Mouse (Mus musculus) liver, postnatal 0 days (tissue): Measurements from ENCODE around the gene Bag6.
A peak's percentile ranks its signal among the peaks of the same experiment; 100 is the strongest.

Experiments used
- CTCF ChIP-seq: sonication (generic); IDR thresholded peaks from 2 replicates; pipeline ENCODE4 v1.5.1; 2016; ENCODE audit warnings: antibody characterized with exemption, low read depth
- EP300 ChIP-seq: IDR thresholded peaks from 2 replicates; pipeline ENCODE4 v1.6.1; 2016; ENCODE audit warnings: antibody characterized with exemption, low read depth, mild to moderate bottlenecking

GRCm38 (mm10) chr17:35088825-35089644 lies 45.9 kb upstream of the Bag6 start, which contains the start of gene Abhd16a:
- TF ChIP-seq EP300 (no peak; the same call in 1 of the 2 replicates), CTCF (peak; percentile 27; the same call in 1 of the 2 replicates)
